Mouse (Mus musculus) embryonic fibroblast, embryonic 13.5 days (primary cell): ENCODE results near the gene Tjp3. TPM values are rescaled to one million over a fixed set of nuclear protein-coding genes. Genes with fewer than 3 reads are reported as not detected.

Experiments
- H3K27ac ChIP-seq: 2 replicates; pipeline ENCODE4 v1.5.1; 2012; ENCODE audit warnings: low read length, control low read depth, inconsistent platforms; ENCODE audit not compliant: insufficient read depth
- H3K4me1 ChIP-seq: 2 replicates; pipeline ENCODE4 v1.6.1; 2011; ENCODE audit warnings: low read length; ENCODE audit not compliant: control insufficient read depth, insufficient read depth
- H3K4me3 ChIP-seq: 2 replicates; pipeline ENCODE4 v1.5.1; 2011; ENCODE audit warnings: mild to moderate bottlenecking, control low read depth, low read length; ENCODE audit not compliant: insufficient read depth
- CTCF ChIP-seq: IDR thresholded peaks from 2 replicates; pipeline ENCODE4 v1.5.1; 2011; ENCODE audit warnings: mild to moderate bottlenecking, control low read depth, low read length, moderate library complexity, borderline replicate concordance; ENCODE audit not compliant: insufficient read depth
- POLR2A ChIP-seq: IDR thresholded peaks from 2 replicates; pipeline ENCODE4 v1.6.1; 2011; ENCODE audit warnings: low read depth, mild to moderate bottlenecking, control low read depth, low read length, moderate library complexity
- polyA plus RNA-seq: library from polyadenylated mRNA; stranded (reverse); fragments of >200 nt; gene quantifications from 2 replicates; pipeline ENCODE4 v1.2.4, GENCODE M21; 2011; ENCODE audit warnings: low read depth; ENCODE audit not compliant: missing spikeins, insufficient read length

The Tjp3 gene
- polyA plus RNA-seq = not detected in 2 replicates

- Histone ChIP-seq H3K4me3 (no peak within 1 kb of the TSS), H3K4me1 (peaks cover 5% of the 10 kb centered on the region; the same call in 1 of the 2 replicates), H3K27ac (no peak within 1 kb of the TSS)
- TF ChIP-seq CTCF = no peak
- no peak for TF ChIP-seq POLR2A
These were observed at the start of gene Tjp3 for GRCm38 (mm10) chr10:81291511-81292104. Gene Tjp3, minus strand, starts transcription at chr10:81291581.

DNA sequence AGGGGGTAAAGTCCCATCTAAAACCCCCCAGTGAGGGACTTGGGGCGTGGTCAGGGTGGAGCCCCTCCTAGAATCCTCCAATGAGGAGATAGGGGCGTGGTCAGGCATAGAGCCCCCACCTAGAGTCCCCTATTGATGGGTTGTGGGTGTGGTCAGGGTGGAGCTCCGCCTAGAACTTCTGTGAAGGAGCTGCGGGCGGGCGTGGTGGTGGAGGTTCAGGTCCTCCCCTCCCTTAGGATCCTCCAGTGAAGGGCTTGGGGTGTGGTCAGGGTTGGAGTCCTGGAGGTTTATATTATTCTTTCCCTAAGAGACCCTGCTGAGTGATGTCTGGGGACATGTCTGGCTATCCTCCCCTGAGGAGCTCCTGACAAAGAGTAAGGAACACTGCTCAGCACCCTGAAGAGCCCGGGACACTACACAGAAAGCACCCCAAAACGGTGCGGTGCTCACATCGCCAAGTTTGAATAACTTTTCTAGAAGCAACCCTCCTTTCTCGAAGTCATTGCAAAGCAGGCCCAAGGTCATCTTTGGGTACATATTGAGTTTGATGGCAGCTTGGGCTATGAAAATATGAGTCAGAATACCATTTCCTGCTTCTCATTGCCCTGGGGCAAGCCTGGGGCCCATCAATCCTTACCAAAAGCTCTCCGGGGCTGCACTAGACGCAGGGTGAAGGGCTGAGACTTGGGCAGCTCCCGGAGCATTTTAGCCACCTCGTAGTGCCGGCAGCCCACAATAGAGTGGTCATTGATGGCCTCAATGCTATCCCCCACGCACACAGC lies 49.4 kb upstream of the Tjp3 start:
- no peak overlapping the region for H3K4me3 ChIP-seq
- peaks cover 3% of the 10 kb centered on the region; the same call in 1 of the 2 replicates for H3K4me1 ChIP-seq
- TF ChIP-seq CTCF (no peak), POLR2A (no peak)
- no peak overlapping the region for H3K27ac ChIP-seq

DNA sequence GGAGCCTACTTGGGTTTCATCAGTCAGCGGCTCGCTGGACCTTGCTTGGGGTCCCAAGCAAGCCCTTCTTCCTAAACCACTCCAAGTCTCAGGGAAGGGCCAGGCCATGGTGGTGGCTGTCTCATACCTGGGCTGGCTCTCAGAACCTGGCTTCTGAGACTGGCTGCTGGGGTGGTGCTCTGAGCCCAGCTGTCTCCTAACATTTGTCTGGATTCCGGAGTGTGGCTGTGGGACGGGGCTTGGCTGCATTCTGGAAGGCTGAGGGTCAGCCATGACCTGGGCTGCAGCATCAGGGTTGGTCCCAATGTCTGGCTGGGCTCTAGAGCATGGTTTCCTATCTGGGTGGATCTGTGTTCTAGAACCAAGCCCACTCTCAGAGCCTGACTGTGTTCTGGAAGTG lies 45.2 kb upstream of the Tjp3 start:
- H3K4me3 ChIP-seq = no peak overlapping the region
- TF ChIP-seq POLR2A (no peak), CTCF (no peak)
- H3K27ac ChIP-seq = 0 out of 2 replicates have a peak overlapping the region, but pooled peaks have one; percentile 12

DNA sequence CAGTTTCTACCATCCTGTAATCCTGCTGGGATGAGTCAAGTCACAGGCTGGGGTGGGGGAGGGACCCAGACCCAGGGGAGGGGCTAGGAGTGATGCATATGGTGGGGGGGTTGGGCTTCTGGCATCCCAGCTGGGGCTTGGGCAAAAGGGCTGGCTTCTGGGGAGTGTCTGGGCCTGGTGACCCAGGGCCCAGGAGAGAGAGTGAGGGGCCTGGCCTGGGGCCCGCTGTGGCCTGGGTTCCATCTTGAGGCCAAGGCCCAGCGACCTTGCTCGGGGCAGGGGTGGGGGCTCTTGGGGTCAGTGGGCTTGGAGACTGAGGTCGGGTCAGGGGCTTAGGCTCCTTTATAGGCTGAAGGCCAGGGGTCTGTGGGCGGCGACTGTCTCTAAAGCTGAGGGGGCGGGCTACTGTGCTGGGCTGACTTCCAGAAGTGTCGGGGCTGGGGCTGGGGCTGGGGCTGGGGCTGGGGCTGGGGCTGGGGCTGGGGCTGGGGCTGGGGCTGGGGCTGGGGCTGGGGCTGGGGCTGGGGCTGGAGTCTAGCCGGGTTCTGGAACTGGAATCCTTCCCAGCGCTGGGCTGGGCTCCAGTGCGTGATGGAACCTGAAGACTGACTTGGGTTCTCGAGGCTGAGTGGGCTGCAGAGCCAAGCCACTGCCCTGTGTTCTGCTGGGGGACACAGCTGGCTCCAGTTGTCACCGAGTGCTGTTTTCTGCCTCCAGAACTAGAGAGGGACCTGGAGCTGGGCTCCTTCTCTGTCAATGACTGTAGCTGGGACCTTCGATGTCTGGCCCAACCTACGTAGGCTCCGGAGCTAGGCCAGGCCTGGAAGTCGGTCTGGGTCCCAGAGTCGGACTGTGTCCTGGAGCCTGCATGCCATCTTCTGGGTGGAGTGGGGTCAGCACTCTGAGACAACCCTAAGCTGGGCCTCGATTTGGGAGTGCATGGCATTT lies 44.3 kb upstream of the Tjp3 start:
- H3K4me3 ChIP-seq = no peak overlapping the region
- H3K4me1 ChIP-seq = peaks cover 3% of the 10 kb centered on the region; the same call in 1 of the 2 replicates
- TF ChIP-seq CTCF (no peak), POLR2A (peak; percentile 25; the same call in 1 of the 2 replicates)
- peak overlapping the region; percentile 12; the same call in 1 of the 2 replicates for H3K27ac ChIP-seq

More for the DNA sequence above, 45.2 kb upstream of the Tjp3 start:
- peaks cover 6% of the 10 kb centered on the region; the same call in 1 of the 2 replicates for H3K4me1 ChIP-seq

DNA sequence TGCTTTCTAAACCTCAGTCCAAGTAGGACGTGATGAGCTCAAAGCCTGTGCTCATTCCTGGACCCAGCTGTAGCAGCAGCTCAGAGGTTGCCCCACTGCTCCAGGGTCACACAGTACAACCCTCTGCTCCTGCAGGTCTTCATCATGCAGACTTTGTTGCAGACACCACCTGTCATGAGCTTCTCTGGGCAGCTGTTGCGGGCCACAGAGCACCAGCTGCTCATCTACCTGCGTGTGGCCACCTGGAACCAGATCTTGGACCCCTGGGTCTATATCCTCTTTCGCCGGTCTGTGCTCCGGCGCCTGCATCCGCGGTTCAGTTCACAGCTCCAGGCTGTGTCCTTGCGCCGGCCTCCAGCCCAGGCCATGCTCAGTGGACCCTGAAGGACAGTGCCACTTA lies 42.9 kb upstream of the Tjp3 start:
- Histone ChIP-seq H3K4me1 (peaks cover 4% of the 10 kb centered on the region), H3K4me3 (no peak overlapping the region), H3K27ac (no peak overlapping the region)
- TF ChIP-seq POLR2A = no peak
- no peak for TF ChIP-seq CTCF

GRCm38 (mm10) chr10:81332277-81332676 lies 40.9 kb upstream of the Tjp3 start:
- H3K27ac ChIP-seq = no peak overlapping the region
- H3K4me3 ChIP-seq = no peak overlapping the region
- H3K4me1 ChIP-seq = peaks cover 7% of the 10 kb centered on the region
- no peak for TF ChIP-seq CTCF

GRCm38 (mm10) chr10:81330007-81330406 lies 38.6 kb upstream of the Tjp3 start:
- no peak overlapping the region for H3K4me3 ChIP-seq
- TF ChIP-seq CTCF (no peak), POLR2A (no peak)
- H3K4me1 ChIP-seq = peaks cover 6% of the 10 kb centered on the region
- H3K27ac ChIP-seq = peak overlapping the region; percentile 62

GRCm38 (mm10) chr10:81329194-81329975 lies 38.0 kb upstream of the Tjp3 start:
- Histone ChIP-seq H3K27ac (peak overlapping the region; percentile 71), H3K4me3 (no peak overlapping the region), H3K4me1 (peaks cover 4% of the 10 kb centered on the region; the same call in 1 of the 2 replicates)
- TF ChIP-seq CTCF (no peak), POLR2A (peak; percentile 59)

- peak within 1 kb of the TSS; percentile 71 for H3K27ac ChIP-seq
- H3K4me3 ChIP-seq = no peak within 1 kb of the TSS
- H3K4me1 ChIP-seq = peaks cover 4% of the 10 kb centered on the region; the same call in 1 of the 2 replicates
- peak; percentile 33; the same call in 1 of the 2 replicates for TF ChIP-seq POLR2A
- no peak for TF ChIP-seq CTCF
These were observed 37.0 kb upstream of the Tjp3 start, which contains the start of gene Tbxa2r for GRCm38 (mm10) chr10:81328386-81328785. Gene Tbxa2r, plus strand, starts transcription at chr10:81328731.
